Mouse (Mus musculus) lung, postnatal 25 days (tissue): ENCODE data around the gene Kctd18.

ENCODE experiments used
- DNase-seq: peaks from one replicate; pipeline ENCODE4 v3.0.0; 2022; ENCODE audit warnings: low spot score

Kctd18 gene

DNA sequence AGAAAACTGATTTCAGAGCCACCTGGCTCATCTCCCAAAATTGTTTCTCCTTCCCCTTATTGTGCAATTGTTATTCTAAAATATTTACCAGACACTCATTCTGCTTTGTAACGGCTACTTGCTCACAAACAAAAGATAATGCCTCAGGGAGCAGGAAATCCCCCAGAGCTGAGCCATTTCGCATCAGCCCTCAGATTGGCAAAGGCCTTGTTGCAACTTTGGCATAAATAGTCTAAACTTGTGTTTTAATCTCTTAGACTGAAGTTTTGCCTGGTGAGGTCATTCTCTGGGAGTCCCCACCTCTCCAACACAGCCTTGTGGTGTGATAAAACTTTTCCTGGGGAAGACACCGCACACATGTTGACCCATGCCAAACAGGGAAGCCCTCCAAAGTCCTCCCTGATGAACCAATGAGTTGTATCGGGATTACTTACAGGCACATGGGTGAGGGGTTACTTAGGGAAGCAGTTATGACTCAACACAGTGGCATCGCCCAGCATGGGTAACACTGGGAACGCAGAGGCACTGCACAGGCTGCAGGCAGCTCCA lies 29.6 kb downstream of the Kctd18 start:
- peak; percentile 21 for DNase-seq

DNA sequence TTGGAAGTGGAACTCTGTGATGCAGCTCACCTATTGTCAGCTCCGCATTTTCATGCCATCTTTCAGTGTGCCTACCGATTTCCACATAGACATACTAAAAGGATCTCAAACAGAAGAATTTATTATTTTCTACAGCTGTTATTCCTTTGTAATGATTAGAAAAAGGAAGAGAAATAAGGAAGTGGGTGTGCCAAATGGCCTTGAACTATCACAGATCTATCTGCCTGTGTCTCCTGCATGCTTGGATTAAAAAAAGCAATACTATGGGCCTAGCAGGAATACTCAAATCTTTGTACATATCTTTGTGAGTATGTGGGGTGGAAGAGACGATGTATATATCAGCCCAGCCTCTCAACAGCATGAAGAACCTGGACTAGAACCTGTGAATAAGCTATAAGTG lies 41.9 kb downstream of the Kctd18 start:
- DNase-seq: no peak

DNA sequence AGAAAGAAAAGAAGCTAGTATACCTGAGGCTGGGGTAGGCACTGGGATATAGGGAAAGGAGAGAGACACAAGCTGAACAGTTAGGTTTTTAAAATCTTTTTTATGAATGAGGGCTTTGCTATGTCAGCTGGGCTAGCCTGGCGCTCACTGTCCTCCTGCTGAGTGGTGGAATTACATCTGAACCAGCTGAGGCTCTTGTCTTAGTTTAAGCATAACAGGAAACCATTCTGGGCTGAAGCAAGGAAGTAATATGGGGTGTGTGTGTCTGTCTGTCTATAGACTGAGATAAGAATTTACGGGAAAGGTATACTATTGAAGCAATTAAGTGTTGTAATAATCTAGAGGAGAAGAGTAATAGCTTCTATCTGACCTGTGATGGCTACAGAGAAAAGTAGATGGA lies 47.2 kb downstream of the Kctd18 start:
- no peak for DNase-seq

DNA sequence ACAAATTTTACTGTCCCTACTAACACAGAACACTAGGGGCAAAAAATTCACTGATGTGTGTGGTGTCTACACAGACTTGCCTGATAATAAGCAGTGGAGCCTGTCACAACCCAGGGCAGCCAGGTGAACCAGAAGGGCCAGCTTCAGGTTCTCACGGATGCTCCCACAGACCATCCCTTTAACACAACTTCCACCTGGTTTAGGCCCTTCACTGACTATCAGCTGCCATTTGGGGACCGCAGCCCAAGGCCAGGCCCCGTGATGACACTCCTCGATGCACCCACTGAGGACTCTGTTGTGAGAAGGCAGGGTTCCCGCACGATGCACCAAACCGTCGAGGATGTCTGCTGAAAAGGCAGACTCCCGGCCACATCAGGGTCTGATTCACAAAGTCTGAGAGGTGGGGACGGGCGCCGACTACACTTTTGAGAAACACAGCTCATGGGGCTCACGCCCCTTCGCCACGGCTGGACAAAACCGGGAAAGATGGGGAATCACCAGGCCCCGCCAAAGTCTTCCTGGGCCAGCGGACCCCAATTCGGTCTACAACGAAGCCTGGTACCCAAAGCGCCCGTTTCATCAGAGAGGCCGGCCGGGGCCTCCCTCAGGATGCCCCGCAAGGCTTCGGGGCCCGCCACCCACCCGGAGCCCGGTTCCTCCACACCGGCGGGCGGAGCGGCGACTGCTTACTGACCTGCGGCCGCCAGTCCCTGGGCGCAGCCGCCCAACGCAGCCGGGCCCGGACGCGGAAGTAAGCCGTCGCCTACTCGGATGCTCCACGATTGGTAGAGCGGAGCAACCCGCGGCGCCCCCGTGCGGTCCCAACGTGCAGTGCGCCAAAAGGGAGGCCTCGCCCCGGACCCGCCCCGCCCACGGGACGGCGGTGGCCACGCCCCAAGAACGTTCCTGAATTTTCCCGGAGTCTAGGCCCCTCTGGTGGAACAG lies 49.2 kb downstream of the Kctd18 start:
- peak; percentile 96 for DNase-seq

DNA sequence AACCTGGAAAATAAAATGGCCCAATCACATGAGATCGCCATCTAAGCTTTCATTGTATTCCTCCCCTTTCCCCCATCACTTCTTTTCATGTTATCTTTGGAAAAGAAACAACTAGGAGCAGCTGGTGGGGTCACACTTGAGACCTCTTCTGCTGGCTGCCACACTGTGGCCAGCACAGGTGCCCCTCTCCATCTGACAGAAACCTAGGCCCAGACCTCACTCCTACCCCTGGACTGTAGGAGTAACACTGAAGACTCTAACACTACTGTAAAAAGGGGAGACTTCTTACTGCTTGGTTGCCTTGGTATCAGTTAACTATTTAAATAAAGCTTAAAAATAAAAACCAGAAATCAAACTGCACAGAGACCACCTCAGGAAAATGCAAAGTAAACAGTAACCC lies 63.0 kb downstream of the Kctd18 start:
- no peak for DNase-seq

DNA sequence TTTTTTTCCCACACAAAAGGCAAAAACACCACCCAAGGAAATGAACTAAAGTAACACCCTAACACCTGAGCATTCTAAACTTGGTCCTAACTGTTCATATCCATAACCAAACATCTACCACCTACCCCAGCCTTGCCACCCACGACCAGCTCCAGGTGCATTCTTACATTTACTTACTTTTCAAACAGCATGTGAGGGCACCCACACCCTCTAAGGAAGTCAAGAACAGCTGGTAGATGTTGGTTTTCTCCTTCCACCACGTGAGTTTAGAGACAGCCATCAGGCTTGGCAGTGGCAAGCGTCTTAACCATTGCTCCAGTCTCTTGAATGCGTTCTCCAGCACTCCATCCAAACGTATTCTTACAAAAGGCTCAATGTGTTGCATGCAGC lies 64.4 kb downstream of the Kctd18 start:
- DNase-seq: no peak

DNA sequence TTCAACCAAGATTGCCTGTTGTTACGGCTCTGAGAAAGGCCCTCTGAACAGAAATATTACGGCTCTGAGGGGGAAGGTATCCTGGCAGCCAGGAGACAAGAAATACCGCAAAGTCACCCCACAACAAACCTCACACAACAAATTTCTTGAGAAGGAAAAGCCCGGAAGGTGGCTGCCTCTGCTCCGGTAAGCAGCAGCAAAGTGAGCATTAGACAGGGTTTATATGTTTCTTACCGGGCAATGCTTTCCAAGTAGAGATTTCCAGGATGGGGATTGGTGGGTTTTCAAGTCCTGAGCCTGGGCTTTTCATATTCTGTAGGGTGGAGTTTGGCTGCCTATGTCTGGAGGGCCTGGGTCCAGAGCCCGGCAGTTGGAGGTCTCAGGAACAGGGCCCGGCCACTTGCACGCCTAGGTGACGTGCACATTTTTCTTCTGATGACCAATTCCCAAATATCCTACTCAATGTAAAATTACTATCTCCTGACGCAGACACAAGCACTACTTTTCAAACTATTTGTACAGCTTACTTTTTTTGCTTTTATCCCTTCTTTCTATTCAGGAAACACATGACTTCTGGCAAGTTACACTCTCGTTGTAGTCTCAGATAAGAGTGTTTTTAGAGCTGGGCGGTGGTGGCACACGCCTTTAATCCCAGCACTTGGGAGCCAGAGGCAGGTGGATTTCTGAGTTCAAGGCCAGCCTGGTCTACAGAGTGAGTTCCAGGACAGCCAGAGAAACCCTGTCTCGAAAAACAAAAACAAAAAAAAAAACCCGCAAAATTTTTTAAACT lies 65.0 kb downstream of the Kctd18 start:
- no peak for DNase-seq

DNA sequence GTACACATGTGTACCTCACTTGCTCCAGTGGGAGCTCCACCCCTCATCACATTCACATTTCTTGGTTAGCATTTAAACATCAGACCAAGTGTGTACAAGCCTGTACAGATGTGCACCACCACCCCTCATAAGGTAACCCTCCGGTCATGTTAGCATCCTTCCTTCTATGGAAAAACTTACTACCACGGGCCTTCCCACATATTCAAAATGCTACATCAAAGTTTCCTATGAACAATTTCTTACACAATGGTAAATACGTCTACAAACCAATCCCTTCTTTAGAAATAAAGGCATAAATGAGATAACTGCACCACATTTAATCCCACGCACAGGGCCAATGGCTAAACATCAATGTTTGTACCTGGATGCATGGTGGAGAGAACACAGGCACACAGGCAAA lies 66.2 kb downstream of the Kctd18 start:
- DNase-seq: no peak

DNA sequence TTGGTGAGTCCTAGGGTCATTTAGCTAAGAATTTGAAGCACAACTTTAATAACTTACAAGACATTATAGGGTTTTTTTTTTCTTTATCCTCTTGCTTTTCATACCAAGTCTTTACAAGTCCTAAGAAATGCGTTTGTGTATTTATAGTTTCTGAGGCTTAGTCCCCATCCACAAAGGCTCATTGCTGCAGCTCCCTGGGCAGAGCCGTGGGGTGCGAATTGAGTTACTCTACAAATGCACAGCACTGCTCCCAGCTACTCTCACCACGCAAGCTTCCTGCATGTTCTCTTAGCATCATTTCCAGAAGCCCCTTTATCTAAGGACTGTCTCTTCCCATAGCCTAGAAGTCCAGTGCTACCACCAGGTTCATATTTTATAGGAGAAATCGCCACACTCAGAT lies 69.0 kb downstream of the Kctd18 start:
- DNase-seq: no peak

DNA sequence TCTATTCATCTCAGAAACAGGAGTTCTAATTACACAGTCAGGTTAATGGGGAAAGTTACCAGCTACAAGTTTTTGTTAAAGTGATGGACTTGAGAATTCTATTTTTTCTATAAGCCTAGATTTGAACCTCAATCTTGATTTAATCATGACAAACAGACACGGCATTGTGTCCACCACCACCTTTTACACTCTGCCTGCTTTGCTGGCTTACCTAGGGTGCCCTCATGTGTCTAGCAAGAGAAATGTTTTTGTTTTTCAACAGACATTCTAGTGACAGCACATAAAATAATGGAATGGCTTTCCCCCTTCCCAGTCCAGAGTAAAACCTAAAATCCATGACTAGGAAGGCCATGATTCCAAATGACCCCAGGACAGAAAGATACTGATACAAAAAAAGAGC lies 69.6 kb downstream of the Kctd18 start:
- DNase-seq: no peak

DNA sequence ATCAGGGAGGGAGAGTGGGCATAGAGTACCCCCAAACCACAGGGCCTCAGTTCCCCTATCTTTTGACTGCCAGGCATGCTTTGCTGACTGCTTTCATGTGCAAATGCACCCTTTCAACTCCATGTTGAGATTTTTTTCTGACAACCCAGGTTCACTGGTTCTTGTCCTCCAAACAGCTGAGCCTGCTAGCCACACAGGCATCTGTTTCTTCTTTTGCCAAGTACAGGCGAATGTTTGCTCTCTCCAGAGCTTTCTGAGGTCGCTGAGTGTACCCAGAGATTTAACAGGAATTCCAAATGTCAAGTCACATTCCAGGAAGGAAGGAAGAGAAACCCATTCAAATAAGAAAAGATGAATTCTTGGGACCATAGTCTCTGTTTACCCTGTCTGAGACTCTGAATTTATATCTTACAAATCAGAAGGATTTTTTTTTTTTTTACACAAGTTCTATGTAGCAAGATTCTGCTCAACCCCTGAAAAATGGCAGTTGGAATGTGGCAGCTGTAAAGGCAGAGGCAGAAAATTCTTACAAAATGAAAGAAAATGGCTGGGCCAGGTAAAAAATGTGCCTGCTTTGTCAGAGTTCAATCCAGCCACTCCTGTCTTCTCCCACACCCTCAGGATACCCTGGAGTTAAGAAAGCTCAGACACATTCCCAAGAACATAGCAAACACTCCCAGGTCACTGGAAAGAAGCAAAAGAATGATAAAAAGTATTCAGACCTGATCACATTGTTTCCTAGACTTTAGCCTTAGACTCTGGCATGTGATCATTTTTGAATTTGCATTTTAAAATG lies 71.0 kb downstream of the Kctd18 start:
- no peak for DNase-seq

DNA sequence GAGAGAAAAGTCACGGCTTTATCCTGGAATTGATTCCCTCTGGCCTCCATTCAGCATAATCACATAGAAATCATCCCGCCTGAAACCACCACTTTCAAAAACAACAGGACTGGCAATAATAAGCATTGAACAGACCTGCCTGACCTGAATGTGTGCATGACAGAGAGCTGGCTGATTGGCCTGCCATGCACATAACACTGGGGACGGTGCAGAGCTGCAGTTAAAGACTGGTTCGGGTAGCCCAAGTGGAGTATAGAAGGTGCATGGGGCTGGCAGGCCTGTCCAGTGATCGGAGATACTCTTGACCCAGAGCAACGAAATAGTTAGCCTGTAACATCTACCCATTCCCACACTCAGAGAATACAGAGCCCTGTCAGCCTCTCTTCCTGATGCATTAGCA lies 76.5 kb downstream of the Kctd18 start:
- no peak for DNase-seq

DNA sequence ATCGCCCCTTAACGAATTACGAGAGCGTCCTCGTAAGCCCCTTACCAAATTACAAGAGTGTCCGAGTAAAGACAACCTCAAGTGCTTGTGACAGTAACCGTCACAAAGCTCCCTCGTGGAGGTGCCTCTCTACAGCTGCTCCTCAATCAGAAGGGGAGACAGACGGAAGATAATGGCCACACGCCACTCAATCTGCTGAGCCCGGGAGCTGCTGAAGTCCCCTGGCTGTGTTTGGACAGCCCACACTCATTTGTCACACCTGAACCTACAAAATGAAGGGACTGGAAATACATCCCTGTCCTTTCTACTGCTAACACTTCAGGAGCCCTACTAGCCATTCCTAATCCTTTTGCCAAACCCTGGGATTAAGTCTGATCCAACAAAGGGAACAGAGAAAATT lies 77.0 kb downstream of the Kctd18 start:
- no peak for DNase-seq

DNA sequence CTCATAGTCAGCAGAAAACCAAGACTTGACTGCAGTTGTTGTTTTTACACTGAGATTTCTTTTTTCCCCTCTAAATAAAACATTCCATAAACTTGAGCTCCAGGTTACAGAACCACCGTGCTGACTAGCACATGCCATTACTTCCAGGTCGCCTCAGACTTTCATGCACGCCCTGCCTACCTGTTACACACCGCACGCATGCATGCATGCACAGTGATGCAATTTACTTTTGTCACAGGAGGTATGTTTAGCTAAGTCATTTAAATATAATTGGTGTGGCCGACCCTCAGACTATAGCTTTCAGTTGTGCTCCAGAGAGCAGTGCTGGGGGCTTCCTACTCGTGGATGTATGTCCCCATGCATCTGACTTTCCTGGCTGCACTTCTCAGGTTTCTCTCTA lies 77.7 kb downstream of the Kctd18 start:
- no peak for DNase-seq

DNA sequence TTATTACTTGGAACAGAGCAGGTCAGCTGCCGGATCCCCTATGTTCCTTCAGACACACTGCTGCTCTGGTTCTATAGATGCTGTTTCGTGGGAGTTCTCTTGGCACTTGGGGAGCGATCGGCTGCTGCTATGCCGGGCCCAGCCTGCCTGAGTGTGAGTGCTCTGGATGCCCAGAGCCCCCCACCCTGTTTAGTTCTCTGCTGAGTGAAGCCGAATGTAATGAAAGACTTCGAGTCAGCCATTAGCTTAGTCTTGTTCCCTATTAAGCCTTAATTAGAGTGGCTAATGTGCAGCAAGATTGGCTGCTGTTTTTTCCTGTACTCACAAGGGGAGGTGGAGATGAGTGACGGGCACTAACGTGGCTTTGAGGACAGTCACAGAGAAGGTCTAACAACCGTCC lies 78.1 kb downstream of the Kctd18 start:
- DNase-seq: no peak

DNA sequence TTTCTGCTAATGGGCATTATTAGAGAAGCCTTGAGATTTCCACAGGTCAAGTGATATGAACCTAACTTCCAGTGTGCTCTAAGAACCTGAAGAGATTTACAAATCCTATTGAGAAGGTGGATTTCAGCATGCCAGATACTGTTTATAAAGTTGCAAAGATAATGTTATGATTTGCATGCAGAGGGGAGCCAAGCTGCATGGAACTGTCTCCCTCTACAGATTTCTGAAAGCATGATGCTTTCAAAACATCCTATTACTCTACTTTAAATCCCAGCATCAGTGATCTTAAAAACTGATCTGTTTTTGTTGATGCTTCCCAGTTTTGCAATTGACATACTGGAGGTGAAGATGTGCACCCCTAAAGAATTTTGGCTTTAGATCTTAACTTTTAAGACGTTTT lies 84.5 kb downstream of the Kctd18 start:
- no peak for DNase-seq

DNA sequence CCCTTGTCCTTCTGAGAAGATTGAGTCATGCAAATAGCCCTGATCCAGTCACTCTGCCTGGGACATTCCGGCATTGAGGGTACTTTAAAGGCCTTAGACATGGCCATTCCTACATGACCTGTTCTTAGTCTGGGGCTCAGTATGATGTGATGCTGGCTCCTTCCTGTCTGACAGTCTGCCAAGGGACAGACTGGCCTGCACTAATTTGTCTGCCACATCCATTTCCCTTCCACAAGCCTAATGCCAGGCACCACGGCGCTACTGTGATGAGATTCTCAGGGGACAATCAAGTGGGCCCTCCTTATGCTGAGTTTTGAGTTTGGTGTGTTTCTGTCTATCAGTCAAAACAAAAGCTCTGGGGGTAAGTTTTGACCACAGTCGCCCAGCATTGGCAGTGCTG lies 100.2 kb downstream of the Kctd18 start:
- DNase-seq: no peak

DNA sequence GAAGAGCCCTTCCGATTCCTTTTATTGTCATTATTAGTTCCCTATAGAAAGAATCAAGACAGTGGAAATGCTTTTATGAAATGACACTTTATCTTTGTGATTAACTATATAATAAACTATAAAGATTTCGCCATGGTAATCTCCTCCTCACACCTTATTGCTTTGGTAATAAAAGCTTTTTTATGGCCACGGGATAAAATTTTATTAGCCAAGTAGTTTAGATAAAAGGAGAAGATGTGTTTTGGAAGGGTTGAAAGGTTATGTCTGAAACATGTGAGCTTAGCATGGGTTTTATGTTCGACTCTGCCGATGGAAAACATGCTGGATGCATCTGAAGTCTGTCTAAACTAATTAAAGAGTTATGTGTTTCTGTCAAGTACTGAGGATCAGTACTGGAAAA lies 101.4 kb downstream of the Kctd18 start:
- DNase-seq: no peak

DNA sequence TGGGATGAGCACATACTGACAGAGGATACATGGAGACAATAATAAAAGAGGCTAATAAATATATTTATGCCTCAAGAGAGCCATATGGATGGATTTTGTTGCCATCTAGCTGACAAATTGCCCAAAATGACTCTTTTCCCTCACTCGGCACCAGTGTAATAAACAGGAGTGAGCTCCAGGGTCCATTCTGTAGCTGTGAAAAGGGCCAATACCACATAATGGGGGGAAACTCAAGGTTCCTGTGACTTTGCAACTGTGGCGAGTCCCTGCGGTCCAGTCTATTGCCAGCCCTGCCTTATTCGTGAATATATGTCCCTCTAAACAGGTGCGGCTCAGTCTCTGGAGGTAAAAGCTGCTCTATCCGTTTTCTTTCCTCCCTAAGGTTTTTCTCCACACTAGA lies 107.2 kb downstream of the Kctd18 start:
- DNase-seq: no peak

DNA sequence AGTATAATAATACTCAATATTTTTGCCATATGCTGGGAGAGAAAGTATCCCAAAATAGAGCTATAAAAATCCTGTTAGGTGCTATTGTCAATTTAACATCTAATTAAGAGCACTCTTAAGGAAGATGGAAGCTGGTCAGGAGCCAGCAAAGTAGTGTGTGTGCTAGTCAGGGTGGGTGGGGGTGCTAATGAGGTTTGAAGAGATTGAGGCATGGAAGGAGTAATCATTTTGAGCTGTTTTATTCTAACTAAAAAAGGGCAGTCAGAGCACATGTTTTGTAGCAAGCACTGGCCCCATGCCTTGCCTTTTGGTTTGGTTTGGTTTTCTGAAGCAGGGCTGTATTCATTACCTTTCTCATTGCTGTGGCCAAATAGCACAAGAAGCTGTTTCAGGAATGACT lies 112.4 kb downstream of the Kctd18 start:
- no peak for DNase-seq

DNA sequence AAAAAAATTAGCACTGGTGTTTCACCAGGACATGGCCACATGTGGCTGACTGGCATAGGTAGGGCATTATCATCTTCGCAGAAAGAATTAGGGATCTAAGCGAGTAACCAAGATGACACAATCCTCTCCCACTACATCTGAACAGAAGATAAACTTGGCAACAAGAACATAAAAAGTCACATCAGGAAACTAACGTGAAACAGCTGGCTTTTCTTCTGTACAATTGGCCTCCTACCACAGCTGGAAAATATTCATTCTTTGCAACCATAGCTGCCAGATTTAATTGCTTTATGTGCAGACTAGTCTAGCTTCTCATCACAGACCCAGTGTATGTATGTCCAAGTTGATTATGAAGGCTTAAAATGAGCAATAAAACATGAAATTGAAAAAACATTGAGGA lies 112.8 kb downstream of the Kctd18 start:
- peak; percentile 26 for DNase-seq
